Mouse (Mus musculus) thymus, postnatal 0 days (tissue): ENCODE data around the gene Pou2f2. TPM values are rescaled to one million over a fixed set of nuclear protein-coding genes. Genes with fewer than 3 reads are reported as not detected.

Experiments
- DNase-seq: peaks from one replicate; pipeline ENCODE4 v3.0.0-alpha.2; 2015; ENCODE audit warnings: low spot score
- polyA plus RNA-seq: library from polyadenylated mRNA; unstranded; fragments of >200 nt; fragmentation: Nextera tagmentation; extraction: Ambion mirVana; gene quantifications from 2 replicates; pipeline ENCODE4 v1.2.1, GENCODE M21; 2015

The Pou2f2 gene
- polyA plus RNA-seq, 1 experiment from 2014 or later, result 1.5 TPM

GRCm38 (mm10) chr7:25196107-25196506 is 16.6 kb upstream of the Pou2f2 start:
- DNase-seq, result no peak

- DNase-seq, result no peak
Measured at GRCm38 (mm10) chr7:25195148-25195547, 15.6 kb upstream of the Pou2f2 start.

GRCm38 (mm10) chr7:25192110-25192509 is 12.6 kb upstream of the Pou2f2 start:
- DNase-seq, result no peak

- no peak for DNase-seq
Measured at GRCm38 (mm10) chr7:25190806-25191205, 11.3 kb upstream of the Pou2f2 start.

- peak; percentile 72 for DNase-seq
Measured at GRCm38 (mm10) chr7:25187662-25188650, 8.4 kb upstream of the Pou2f2 start.

- DNase-seq, result no peak
Measured at GRCm38 (mm10) chr7:25184091-25184490, 4.6 kb upstream of the Pou2f2 start.

- DNase-seq, result no peak
Measured at GRCm38 (mm10) chr7:25181814-25182213, 2.3 kb upstream of the Pou2f2 start.

GRCm38 (mm10) chr7:25181331-25181790 is 1.8 kb upstream of the Pou2f2 start:
- peak; percentile 62 for DNase-seq

GRCm38 (mm10) chr7:25180512-25180911 is 986 bp upstream of the Pou2f2 start:
- DNase-seq, result no peak

- DNase-seq, result no peak
Measured at GRCm38 (mm10) chr7:25178787-25179605, 530 bp downstream of the Pou2f2 start.

GRCm38 (mm10) chr7:25178317-25178716 is 1.2 kb downstream of the Pou2f2 start:
- no peak for DNase-seq

GRCm38 (mm10) chr7:25174343-25174742 is 5.2 kb downstream of the Pou2f2 start:
- no peak for DNase-seq

- no peak for DNase-seq
Measured at GRCm38 (mm10) chr7:25172669-25173068, 6.9 kb downstream of the Pou2f2 start.

- no peak for DNase-seq
Measured at GRCm38 (mm10) chr7:25170583-25170982, 8.9 kb downstream of the Pou2f2 start.

GRCm38 (mm10) chr7:25166106-25166505 is 13.4 kb downstream of the Pou2f2 start:
- no peak for DNase-seq

- no peak for DNase-seq
Measured at GRCm38 (mm10) chr7:25156158-25156648, 23.3 kb downstream of the Pou2f2 start.

GRCm38 (mm10) chr7:25155469-25156157 is 23.9 kb downstream of the Pou2f2 start:
- peak; percentile 55 for DNase-seq

- DNase-seq, result no peak
Measured at GRCm38 (mm10) chr7:25154648-25155047, 24.9 kb downstream of the Pou2f2 start.

- no peak for DNase-seq
Measured at GRCm38 (mm10) chr7:25153841-25154240, 25.7 kb downstream of the Pou2f2 start.

- DNase-seq, result no peak
Measured at GRCm38 (mm10) chr7:25151916-25152556, 27.5 kb downstream of the Pou2f2 start.

GRCm38 (mm10) chr7:25151009-25151408 is 28.5 kb downstream of the Pou2f2 start:
- DNase-seq, result no peak
